Mouse (Mus musculus) spleen, adult 2 months (tissue): Measurements from ENCODE around the gene Chrna9.

Experiments
- CTCF ChIP-seq: fragments of 200-500 bp; IDR thresholded peaks from 2 replicates; pipeline ENCODE4 v1.5.1; 2011; ENCODE audit warnings: mild to moderate bottlenecking, inconsistent platforms; ENCODE audit not compliant: insufficient read depth, insufficient read length, insufficient replicate concordance; ENCODE audit errors: extremely low read depth
- POLR2A ChIP-seq: fragments of 200-500 bp; IDR thresholded peaks from 2 replicates; pipeline ENCODE4 v1.6.1; 2011; ENCODE audit warnings: low read depth, low read length, inconsistent platforms

- TF ChIP-seq CTCF (no peak), POLR2A (no peak)
Measured at GRCm38 (mm10) chr5:65898683-65899082, 36.0 kb upstream of the Chrna9 start.
